Mouse (Mus musculus): ENCODE measurements around the gene Dnmt3b.

DNA sequence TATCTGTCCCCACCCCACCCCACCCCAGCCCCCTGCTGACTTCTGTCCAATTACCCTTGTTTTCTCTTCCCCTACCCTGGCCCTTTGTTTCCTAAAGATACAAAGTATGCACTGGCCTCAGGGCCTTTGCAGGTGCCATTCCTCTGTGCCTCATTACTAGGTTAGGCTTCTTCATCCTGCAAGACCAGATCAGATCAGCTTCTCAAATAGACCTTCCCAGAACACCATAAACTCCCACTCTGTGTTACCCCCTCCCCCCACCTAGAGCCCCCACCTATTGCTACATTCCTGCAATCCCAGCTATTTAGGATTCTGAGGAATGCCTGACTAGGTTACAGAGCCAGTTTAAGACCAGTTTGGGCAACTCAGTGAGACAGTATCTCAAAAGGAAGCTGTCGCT, 37.5 kb upstream of the Dnmt3b start:
- no peak for TF ChIP-seq MEF2A (IDR thresholded peaks at IDR 0.05; ENCODE audit: borderline replicate concordance, low read depth, low read length)
- TF ChIP-seq MAX (IDR thresholded peaks at IDR 0.05; ENCODE audit: low read length) = no peak
- TF ChIP-seq CTCF (conservative IDR thresholded peaks at IDR 0.05 in 1 of 2, IDR thresholded peaks at IDR 0.05 in 1 of 2; ENCODE audit: low read depth in 2 of 2, low read length in 2 of 2) = no peak
- TF ChIP-seq ZC3H11A (IDR thresholded peaks at IDR 0.05; ENCODE audit: low read depth, low read length) = no peak
- no peak for TF ChIP-seq POLR2A (IDR thresholded peaks at IDR 0.05; ENCODE audit: low read depth, low read length)
- TF ChIP-seq UBTF (IDR thresholded peaks at IDR 0.05; ENCODE audit: low read depth, low read length) = no peak
- TF ChIP-seq NELFE (IDR thresholded peaks at IDR 0.05; ENCODE audit: low read depth, low read length) = no peak
- no peak for TF ChIP-seq RCOR1 (conservative IDR thresholded peaks at IDR 0.05; ENCODE audit: low read depth, low read length)
